Mouse (Mus musculus) frontal cortex, postnatal 10 days (tissue): ENCODE measurements around the gene Smox.

Experiments
- DNase-seq, 2 experiments: peaks; one replicate each; pipeline ENCODE4 v3.0.0; 2022; ENCODE audit warnings: low spot score in 2 of 2, mixed read lengths in 1 of 2

Smox gene

GRCm38 (mm10) chr2:131552736-131553400, 61.6 kb downstream of the Smox start:
- no peak for DNase-seq

DNA sequence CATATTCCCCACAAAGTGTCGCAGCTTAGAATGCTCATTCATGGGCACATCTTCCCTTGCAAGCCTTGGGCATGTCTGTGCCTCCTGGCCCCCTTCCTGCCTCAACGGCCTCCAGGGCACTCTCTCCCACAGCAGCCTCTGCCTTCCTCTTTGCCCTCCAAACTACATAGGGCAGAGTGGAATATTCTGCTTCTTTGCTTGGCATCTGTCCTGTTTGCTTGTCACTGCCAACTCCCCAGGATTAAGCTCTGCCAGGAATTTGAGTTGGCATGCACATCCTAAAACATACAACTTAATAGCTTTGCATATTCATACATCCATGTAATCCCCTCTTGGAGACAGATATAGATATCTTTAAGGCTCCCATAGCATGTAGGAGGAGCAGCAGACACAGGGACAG, 66.6 kb downstream of the Smox start:
- no peak for DNase-seq

GRCm38 (mm10) chr2:131560205-131560919, 69.1 kb downstream of the Smox start:
- DNase-seq, result no peak

GRCm38 (mm10) chr2:131561344-131561870, 70.1 kb downstream of the Smox start:
- DNase-seq, result no peak

DNA sequence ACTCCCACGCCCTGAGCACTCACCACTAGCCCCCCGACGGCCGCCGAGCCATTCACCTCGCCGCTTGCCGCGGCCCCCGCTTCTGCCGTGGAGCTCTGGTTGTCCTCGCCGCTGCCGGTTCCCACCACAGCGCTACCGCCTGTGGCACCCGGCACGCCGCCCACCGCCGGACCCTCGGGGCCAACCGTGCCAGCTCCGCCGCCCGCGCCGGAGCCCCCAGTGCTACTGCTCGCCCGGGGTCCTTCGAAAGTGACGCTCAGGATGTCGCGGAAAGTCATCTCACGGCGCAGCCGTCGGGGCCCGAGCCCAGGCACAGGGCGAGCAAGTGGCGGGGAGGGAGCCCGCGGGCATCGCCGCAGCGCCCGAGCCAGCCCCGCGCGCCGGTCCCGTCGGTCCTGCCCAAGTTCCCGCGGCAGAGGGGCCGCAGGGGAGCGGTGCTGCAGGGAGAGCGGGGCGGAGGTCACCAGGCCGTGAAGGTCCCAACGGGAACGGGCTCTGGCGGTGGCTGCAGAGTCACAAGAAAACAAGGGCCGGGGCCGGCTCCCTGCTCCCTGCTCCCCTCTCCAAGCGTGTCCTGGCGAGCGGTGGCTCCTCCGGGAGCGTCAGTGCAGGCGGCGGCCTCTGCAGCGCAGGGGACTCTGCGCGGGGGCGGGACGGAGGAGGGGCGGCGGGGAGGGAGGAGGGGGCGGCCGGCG, 70.7 kb downstream of the Smox start, which contains the start of gene Adra1d:
Gene Adra1d, minus strand, starts transcription at position 393 of the 695 bp plus-strand sequence.
- no peak for DNase-seq

GRCm38 (mm10) chr2:131562586-131563122, 71.4 kb downstream of the Smox start:
- peak; percentile 62 to 72 for DNase-seq
